Mouse (Mus musculus): ENCODE results near the gene Igfbp6.
A peak's percentile ranks its signal among the peaks of the same experiment; 100 is the strongest.

Igfbp6 gene

GRCm38 (mm10) chr15:102108651-102109525, 35.3 kb upstream of the Igfbp6 start:
- peak; percentile 73 to 86 for DNase-seq (ENCODE audit: low spot score in 2 of 2)

- no peak for DNase-seq (ENCODE audit: low spot score in 2 of 2)
These were observed 33.9 kb upstream of the Igfbp6 start for GRCm38 (mm10) chr15:102110271-102110670.

GRCm38 (mm10) chr15:102110701-102111494, 33.3 kb upstream of the Igfbp6 start:
- no peak for DNase-seq (ENCODE audit: low spot score in 2 of 2)

GRCm38 (mm10) chr15:102111495-102111829, 32.7 kb upstream of the Igfbp6 start:
- DNase-seq (ENCODE audit: low spot score in 2 of 2): no peak

- no peak for DNase-seq (ENCODE audit: low spot score in 2 of 2)
These were observed 32.0 kb upstream of the Igfbp6 start for GRCm38 (mm10) chr15:102112181-102112580.

GRCm38 (mm10) chr15:102112827-102113226, 31.3 kb upstream of the Igfbp6 start:
- DNase-seq (ENCODE audit: low spot score in 2 of 2): no peak

- no peak for DNase-seq (ENCODE audit: low spot score in 2 of 2)
These were observed 30.5 kb upstream of the Igfbp6 start for GRCm38 (mm10) chr15:102113674-102114073.

- DNase-seq (ENCODE audit: low spot score in 2 of 2): no peak
These were observed 29.4 kb upstream of the Igfbp6 start for GRCm38 (mm10) chr15:102114651-102115260.

GRCm38 (mm10) chr15:102115731-102116231, 28.4 kb upstream of the Igfbp6 start:
- DNase-seq (ENCODE audit: low spot score in 2 of 2): no peak

- no peak for DNase-seq (ENCODE audit: low spot score in 2 of 2)
These were observed 27.3 kb upstream of the Igfbp6 start for GRCm38 (mm10) chr15:102116753-102117415.

- DNase-seq (ENCODE audit: low spot score in 2 of 2): no peak
These were observed 26.4 kb upstream of the Igfbp6 start for GRCm38 (mm10) chr15:102117461-102118443.

GRCm38 (mm10) chr15:102118591-102118990, 25.6 kb upstream of the Igfbp6 start:
- DNase-seq (ENCODE audit: low spot score in 2 of 2): no peak

GRCm38 (mm10) chr15:102119121-102119830, 24.9 kb upstream of the Igfbp6 start:
- DNase-seq (ENCODE audit: low spot score in 2 of 2): no peak

- no peak for DNase-seq (ENCODE audit: low spot score in 2 of 2)
These were observed 24.4 kb upstream of the Igfbp6 start for GRCm38 (mm10) chr15:102119831-102120170.

GRCm38 (mm10) chr15:102120530-102120929, 23.6 kb upstream of the Igfbp6 start:
- no peak for DNase-seq (ENCODE audit: low spot score in 2 of 2)

GRCm38 (mm10) chr15:102126303-102126702, 17.9 kb upstream of the Igfbp6 start:
- no peak for DNase-seq (ENCODE audit: low spot score in 2 of 2)

GRCm38 (mm10) chr15:102133314-102133713, 10.8 kb upstream of the Igfbp6 start:
- DNase-seq (ENCODE audit: low spot score in 2 of 2): no peak

- no peak for DNase-seq (ENCODE audit: low spot score in 2 of 2)
These were observed 9.5 kb upstream of the Igfbp6 start for GRCm38 (mm10) chr15:102134709-102135108.

GRCm38 (mm10) chr15:102135522-102136128, 8.5 kb upstream of the Igfbp6 start:
- no peak for DNase-seq (ENCODE audit: low spot score in 2 of 2)

Measured in spleen, postnatal 4 days (tissue).